Mouse (Mus musculus) forebrain, postnatal 0 days (tissue): ENCODE data around the gene Prrx2. TPM values are rescaled to one million over a fixed set of nuclear protein-coding genes. Genes with fewer than 3 reads are reported as not detected.
A peak's percentile ranks its signal among the peaks of the same experiment; 100 is the strongest.

ENCODE experiments used
- ATAC-seq: fragments of 200-750 bp; cut with Nextera tagmentation; 2 replicates; pipeline ENCODE4 v1.8.0; 2017; ENCODE audit warnings: mild to moderate bottlenecking, moderate library complexity
- DNase-seq: peaks from one replicate; pipeline ENCODE4 v3.0.0-alpha.2; 2015
- H3K27ac ChIP-seq: fragments of 300-500 bp; sonication (generic); 2 replicates; pipeline ENCODE4 v1.5.1; 2014; ENCODE audit warnings: low read depth, mild to moderate bottlenecking, antibody characterized with exemption, low read length, moderate library complexity, mixed read lengths
- H3K27me3 ChIP-seq: fragments of 300-500 bp; sonication (generic); 2 replicates; pipeline ENCODE4 v1.6.1; 2014; ENCODE audit warnings: mild to moderate bottlenecking, low read length, mixed read lengths; ENCODE audit not compliant: insufficient read depth
- H3K36me3 ChIP-seq: fragments of 300-500 bp; sonication (generic); 2 replicates; pipeline ENCODE4 v1.6.1; 2014; ENCODE audit warnings: mild to moderate bottlenecking, moderate library complexity; ENCODE audit not compliant: insufficient read depth
- H3K4me1 ChIP-seq: fragments of 300-500 bp; sonication (generic); 2 replicates; pipeline ENCODE4 v1.6.1; 2014; ENCODE audit warnings: antibody characterized with exemption; ENCODE audit not compliant: insufficient read depth
- H3K4me2 ChIP-seq: fragments of 300-500 bp; sonication (generic); 2 replicates; pipeline ENCODE4 v1.6.1; 2014; ENCODE audit warnings: low read depth, mild to moderate bottlenecking, moderate library complexity
- H3K4me3 ChIP-seq: fragments of 300-500 bp; sonication (generic); 2 replicates; pipeline ENCODE4 v1.5.1; 2014; ENCODE audit warnings: low read depth, low read length, mixed read lengths
- H3K9ac ChIP-seq: fragments of 300-500 bp; sonication (generic); 2 replicates; pipeline ENCODE4 v1.6.1; 2014; ENCODE audit warnings: mild to moderate bottlenecking
- H3K9me3 ChIP-seq: fragments of 300-500 bp; sonication (generic); 2 replicates; pipeline ENCODE4 v1.6.1; 2016; ENCODE audit warnings: low read length
- CTCF ChIP-seq: sonication (generic); IDR thresholded peaks from 2 replicates; pipeline ENCODE4 v1.5.1; 2016; ENCODE audit warnings: antibody characterized with exemption, control low read depth, low read depth
- WGBS: fragments of 180-500 bp; shearing (Covaris S2); extraction: QIAGEN DNeasy Blood & Tissue Kit; methylation state at CpG from one replicate; pipeline ENCODE4 v1.1.7; 2014; 5-methylcytosine and 5-hydroxymethylcytosine counted together
- polyA plus RNA-seq: library from polyadenylated mRNA; unstranded; fragments of >200 nt; fragmentation: Nextera tagmentation; extraction: Ambion mirVana; gene quantifications from 2 replicates; pipeline ENCODE4 v1.2.1, GENCODE M21; 2015
- total RNA-seq: library from RNA; depleted of rRNA; stranded (reverse); fragments of >200 nt; gene quantifications from 2 replicates; pipeline ENCODE4 v1.2.3, GENCODE M21; 2014

The Prrx2 gene
- total and polyA plus RNA-seq, 2 experiments from 2014 or later = 3.6 to 4.1 TPM

DNA sequence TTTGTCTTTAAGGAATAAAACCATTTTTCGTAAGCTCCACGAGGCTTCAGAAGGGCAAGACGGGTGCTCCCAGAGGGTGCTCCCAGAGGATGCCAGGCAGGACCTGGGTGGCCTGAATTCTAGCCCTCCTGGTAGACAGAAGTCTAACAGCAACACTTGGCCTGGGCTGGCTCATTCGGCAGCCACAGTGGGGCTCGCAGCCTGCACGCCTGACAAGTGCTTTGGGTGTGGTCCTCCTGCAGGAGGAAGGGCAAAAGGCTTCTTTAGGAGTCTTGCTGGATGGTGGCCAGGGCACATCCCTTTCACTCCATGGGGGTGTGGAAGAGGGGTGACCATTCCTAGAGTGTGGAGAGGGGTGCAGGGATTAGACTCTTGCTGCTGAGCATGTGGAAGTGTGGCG lies 46.4 kb downstream of the Prrx2 start:
- no peak overlapping the region for H3K4me3 ChIP-seq
- H3K4me1 ChIP-seq = no peaks in the 10 kb centered on the region
- DNase-seq = no peak
- no peak overlapping the region for H3K27ac ChIP-seq
- WGBS = 84% methylated on average over 7 of the region's 7 CpGs
- H3K9ac ChIP-seq = no peak overlapping the region
- no peak for ATAC-seq
- no peak overlapping the region for H3K4me2 ChIP-seq
- TF ChIP-seq CTCF = no peak
- no peaks in the 10 kb centered on the region for H3K36me3 ChIP-seq
- no peaks in the 10 kb centered on the region for H3K9me3 ChIP-seq
- no peaks in the 10 kb centered on the region for H3K27me3 ChIP-seq

DNA sequence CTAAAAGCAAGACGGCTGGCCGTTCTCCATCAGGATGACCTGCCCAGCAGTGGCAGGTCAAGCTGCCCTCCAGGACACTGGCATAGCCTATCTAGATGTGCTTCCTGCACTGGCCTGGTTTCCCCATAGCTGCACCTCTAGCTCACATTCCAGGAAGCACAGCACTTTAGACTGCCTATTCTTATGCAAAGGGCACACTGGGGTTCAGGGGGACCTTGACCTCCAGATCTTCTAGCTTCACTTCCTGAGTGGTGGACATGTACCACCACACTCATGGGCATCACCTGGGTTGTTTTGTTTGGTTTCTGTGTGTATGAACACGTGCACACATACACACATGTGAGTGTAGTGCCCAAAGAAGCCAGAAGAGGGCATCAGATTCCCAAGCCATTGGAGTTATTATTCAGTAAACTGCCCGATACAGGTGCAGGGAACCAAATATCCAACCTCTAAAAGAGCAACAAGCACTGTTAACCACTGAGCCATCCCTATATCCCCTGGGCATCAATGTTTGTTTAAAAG lies 50.1 kb downstream of the Prrx2 start:
- H3K36me3 ChIP-seq = no peaks in the 10 kb centered on the region
- H3K9me3 ChIP-seq = no peaks in the 10 kb centered on the region
- no peak overlapping the region for H3K9ac ChIP-seq
- DNase-seq = no peak
- no peaks in the 10 kb centered on the region for H3K4me1 ChIP-seq
- WGBS = 91% methylated on average over 4 of the region's 4 CpGs
- 0 out of 2 replicates have a peak, but pooled peaks have one; percentile 11 for TF ChIP-seq CTCF
- ATAC-seq = no peak
- H3K27ac ChIP-seq = 0 out of 2 replicates have a peak overlapping the region, but pooled peaks have one; percentile 9
- H3K27me3 ChIP-seq = no peaks in the 10 kb centered on the region
- no peak overlapping the region for H3K4me2 ChIP-seq
- no peak overlapping the region for H3K4me3 ChIP-seq

DNA sequence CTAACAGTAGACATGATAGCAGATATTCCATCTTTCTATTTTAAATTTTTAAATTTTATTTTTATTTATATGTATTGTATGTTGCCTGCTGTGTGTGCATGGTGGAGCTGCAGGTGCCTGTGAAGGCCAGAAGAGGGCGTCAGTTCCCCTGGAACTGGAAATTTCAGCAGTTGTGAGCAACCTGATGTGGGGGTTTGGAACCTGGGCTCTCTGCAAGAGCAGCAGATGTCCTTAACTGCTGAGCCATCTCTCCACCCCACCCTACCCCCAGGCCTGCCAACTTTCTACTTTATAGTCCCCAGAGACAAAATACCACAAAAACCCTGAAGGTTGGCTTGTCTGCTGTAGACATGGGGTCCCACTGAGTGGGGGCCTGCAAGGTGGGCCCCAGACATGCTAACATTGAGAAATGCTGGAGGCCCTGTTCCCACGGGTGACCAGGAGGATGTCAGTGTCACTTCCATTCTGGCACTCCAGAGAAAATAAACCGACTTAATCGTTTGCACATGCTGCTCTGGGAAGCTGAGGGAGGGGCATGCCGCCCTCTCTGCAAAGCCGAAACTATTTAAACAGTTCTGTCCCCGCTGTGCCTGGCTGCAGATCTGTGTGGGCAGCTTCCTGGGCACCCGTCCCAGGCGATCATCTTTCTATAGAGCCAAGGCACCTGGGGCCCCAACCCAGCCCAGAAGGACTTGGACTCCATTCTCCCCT lies 50.8 kb downstream of the Prrx2 start:
- H3K36me3 ChIP-seq = no peaks in the 10 kb centered on the region
- DNase-seq (no peak), ATAC-seq (peak; percentile 51)
- no peaks in the 10 kb centered on the region for H3K9me3 ChIP-seq
- peak; percentile 14; the same call in 1 of the 2 replicates for TF ChIP-seq CTCF
- H3K27me3 ChIP-seq = no peaks in the 10 kb centered on the region
- no peak overlapping the region for H3K4me3 ChIP-seq
- 0 out of 2 replicates have a peak overlapping the region, but pooled peaks have one; percentile 9 for H3K27ac ChIP-seq
- no peak overlapping the region for H3K9ac ChIP-seq
- no peaks in the 10 kb centered on the region for H3K4me1 ChIP-seq
- H3K4me2 ChIP-seq = no peak overlapping the region
- 40% methylated on average over 9 of the region's 9 CpGs for WGBS

DNA sequence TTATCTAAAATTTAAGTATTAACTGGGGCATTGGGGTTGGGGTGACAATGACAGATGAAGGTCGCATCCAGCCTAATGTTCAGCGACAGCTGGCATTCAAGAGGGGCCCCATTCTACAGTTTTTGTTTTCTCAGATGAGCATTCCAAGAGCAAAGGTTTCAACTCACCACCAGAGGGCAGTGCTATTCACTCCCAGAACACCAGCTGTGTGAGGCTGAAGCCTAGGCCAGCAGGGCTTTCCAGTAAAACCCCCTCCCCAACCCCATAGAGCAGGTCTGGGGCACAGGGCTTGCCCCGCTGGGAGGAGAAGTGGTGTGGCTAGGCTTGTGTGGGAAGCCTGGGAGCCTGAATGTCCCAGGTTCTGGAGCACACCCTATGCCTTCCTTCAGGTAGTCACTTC lies 56.2 kb downstream of the Prrx2 start:
- Histone ChIP-seq H3K36me3 (no peaks in the 10 kb centered on the region), H3K4me3 (no peak overlapping the region), H3K9me3 (no peaks in the 10 kb centered on the region), H3K9ac (no peak overlapping the region), H3K27ac (no peak overlapping the region), H3K27me3 (no peaks in the 10 kb centered on the region), H3K4me1 (no peaks in the 10 kb centered on the region), H3K4me2 (no peak overlapping the region)
- peak; percentile 64 for DNase-seq
- WGBS = 3% methylated on average over 3 of the region's 3 CpGs
- peak; percentile 83 for TF ChIP-seq CTCF
- peak; percentile 61 for ATAC-seq

DNA sequence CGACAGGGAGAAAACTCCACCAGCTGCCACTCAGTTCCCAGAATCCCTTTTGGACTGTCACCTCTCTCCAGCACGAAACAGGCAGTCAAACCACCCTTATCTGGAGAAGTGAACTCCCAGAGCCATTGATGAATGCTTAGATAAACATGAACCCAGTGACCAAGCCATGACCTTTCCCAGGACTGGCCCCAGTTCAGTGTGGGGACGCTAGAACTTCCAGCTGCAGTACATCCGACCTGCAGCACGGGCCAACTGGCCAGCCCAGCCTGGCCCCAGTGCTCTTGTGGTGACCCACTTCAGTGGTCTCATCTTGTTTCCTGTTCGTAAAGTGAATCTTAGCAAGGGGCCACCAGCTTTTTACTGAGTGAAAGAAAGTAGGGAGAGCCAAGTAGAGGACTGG lies 58.6 kb downstream of the Prrx2 start:
- Histone ChIP-seq H3K4me1 (no peaks in the 10 kb centered on the region), H3K4me3 (no peak overlapping the region), H3K9me3 (no peaks in the 10 kb centered on the region), H3K4me2 (no peak overlapping the region), H3K27ac (no peak overlapping the region), H3K9ac (no peak overlapping the region), H3K27me3 (no peaks in the 10 kb centered on the region), H3K36me3 (no peaks in the 10 kb centered on the region)
- no peak for ATAC-seq
- WGBS = 55% methylated on average over 6 of the region's 6 CpGs
- TF ChIP-seq CTCF = no peak
- DNase-seq = no peak

DNA sequence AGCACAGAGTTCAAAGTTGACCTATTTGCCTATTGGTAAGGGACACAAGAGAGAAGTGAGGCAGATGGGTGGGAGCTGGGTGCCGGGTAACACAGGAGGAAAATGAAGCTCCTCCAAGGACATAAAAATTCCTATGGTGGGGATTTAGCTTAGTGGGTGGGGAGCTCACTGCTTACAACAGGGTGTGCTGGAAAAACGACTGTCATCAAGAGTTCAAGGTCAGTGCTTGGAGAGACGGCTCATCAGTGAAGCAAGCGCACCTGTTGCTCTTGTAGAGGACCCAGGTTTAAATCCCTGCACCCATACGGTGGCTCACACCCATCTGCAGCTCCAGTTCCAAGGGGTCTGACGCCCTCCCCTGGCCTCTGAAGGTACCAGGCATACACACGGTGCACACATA lies 59.2 kb downstream of the Prrx2 start:
- 85% methylated on average over 7 of the region's 7 CpGs for WGBS
- H3K9me3 ChIP-seq = no peaks in the 10 kb centered on the region
- TF ChIP-seq CTCF = no peak

DNA sequence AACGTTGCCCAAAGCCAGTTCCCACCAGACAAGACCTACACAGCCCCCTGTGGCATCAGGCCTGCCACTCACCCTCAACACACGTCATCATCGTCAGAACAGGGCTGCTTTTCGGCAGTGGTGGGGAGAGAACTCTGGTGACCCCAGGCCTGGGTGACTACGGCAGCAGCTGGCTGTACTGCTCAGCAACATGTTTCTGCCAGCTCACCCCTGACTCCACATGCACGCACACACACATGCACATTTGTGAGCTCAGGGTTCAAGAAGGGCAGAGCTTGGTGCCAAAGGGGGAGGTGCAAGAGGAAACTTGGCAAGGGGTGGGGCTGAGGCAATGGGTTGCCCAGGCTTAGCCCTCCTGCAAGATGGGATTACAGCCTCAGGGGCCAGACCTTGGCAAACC lies 62.5 kb downstream of the Prrx2 start:
- ATAC-seq (no peak), DNase-seq (no peak)
- 0 out of 2 replicates have a peak, but pooled peaks cover 2% of the 10 kb centered on the region for H3K27me3 ChIP-seq
- H3K4me2 ChIP-seq = no peak overlapping the region
- 38% methylated on average over 6 of the region's 6 CpGs for WGBS
- no peak for TF ChIP-seq CTCF
- H3K9ac ChIP-seq = no peak overlapping the region
- H3K27ac ChIP-seq = no peak overlapping the region
- no peak overlapping the region for H3K4me3 ChIP-seq
- H3K4me1 ChIP-seq = no peaks in the 10 kb centered on the region
- H3K9me3 ChIP-seq = no peaks in the 10 kb centered on the region
- no peaks in the 10 kb centered on the region for H3K36me3 ChIP-seq

More for the DNA sequence above, 59.2 kb downstream of the Prrx2 start:
- H3K27ac ChIP-seq = no peak overlapping the region
- H3K27me3 ChIP-seq = no peaks in the 10 kb centered on the region
- no peaks in the 10 kb centered on the region for H3K36me3 ChIP-seq
- DNase-seq (no peak), ATAC-seq (no peak)
- no peak overlapping the region for H3K4me2 ChIP-seq
- H3K9ac ChIP-seq = no peak overlapping the region
- no peaks in the 10 kb centered on the region for H3K4me1 ChIP-seq
- no peak overlapping the region for H3K4me3 ChIP-seq
